ENCODE assay signal across 8 mouse cellular contexts in genomic region chr4:95278714-95279095, GRCm38 (mm10).
A peak's percentile ranks its signal among the peaks of the same experiment; 100 is the strongest.
DNase-seq lines count a peak whose midpoint lies in the region; ATAC-seq and TF ChIP-seq lines count a peak whose summit lies in the region.

No protein-coding gene starts in this region.

- no peak for TF ChIP-seq EP300 in liver, postnatal 0 days (IDR thresholded peaks at IDR 0.05; ENCODE audit: low read depth)

- H3K27me3 ChIP-seq in embryonic facial prominence, embryonic 12.5 days = 0 out of 2 replicates have a peak, but pooled peaks cover 2% of the 10 kb centered on the region
- no peaks in the 10 kb centered on the region for H3K27me3 ChIP-seq in kidney, postnatal 0 days (ENCODE audit: insufficient read depth, low read length)
- no peaks in the 10 kb centered on the region for H3K27me3 ChIP-seq in neural tube, embryonic 12.5 days (replicated peaks)
- no peaks in the 10 kb centered on the region for H3K27me3 ChIP-seq in liver, postnatal 0 days (ENCODE audit: insufficient read depth, low read length)
- H3K27me3 ChIP-seq in forebrain, embryonic 15.5 days = no peaks in the 10 kb centered on the region
- no peaks in the 10 kb centered on the region for H3K27me3 ChIP-seq in cerebellum, adult 2 months (ENCODE audit: control insufficient read depth, insufficient read depth, low read length)

- no peak overlapping the region for H3K4me3 ChIP-seq in embryonic facial prominence, embryonic 12.5 days
- H3K4me3 ChIP-seq in kidney, postnatal 0 days (replicated peaks; ENCODE audit: low read depth, low read length) = no peak overlapping the region
- no peak overlapping the region for H3K4me3 ChIP-seq in neural tube, embryonic 12.5 days
- no peak overlapping the region for H3K4me3 ChIP-seq in liver, postnatal 0 days (ENCODE audit: low read depth, low read length)
- no peak overlapping the region for H3K4me3 ChIP-seq in forebrain, embryonic 15.5 days
- H3K4me3 ChIP-seq in cerebellum, adult 2 months (replicated peaks; ENCODE audit: insufficient read depth, low read depth, low read length) = no peak overlapping the region

- H3K27ac ChIP-seq in embryonic facial prominence, embryonic 12.5 days = peak overlapping the region; percentile 73
- peak overlapping the region; percentile 93 for H3K27ac ChIP-seq in kidney, postnatal 0 days
- 0 out of 2 replicates have a peak overlapping the region, but pooled peaks have one; percentile 42 for H3K27ac ChIP-seq in neural tube, embryonic 12.5 days
- H3K27ac ChIP-seq in liver, postnatal 0 days (ENCODE audit: low read depth) = no peak overlapping the region
- no peak overlapping the region for H3K27ac ChIP-seq in forebrain, embryonic 15.5 days (replicated peaks)
- H3K27ac ChIP-seq in cerebellum, adult 2 months (ENCODE audit: insufficient read depth, low read length) = no peak overlapping the region

- ATAC-seq in embryonic facial prominence, embryonic 12.5 days (ENCODE audit: insufficient number of reproducible peaks, insufficient read depth, low FRiP score, low TSS enrichment) = no peak
- ATAC-seq in kidney, postnatal 0 days (replicated peaks; ENCODE audit: low FRiP score, low read depth) = peak; percentile 82
- peak; percentile 79; the same call in 1 of the 2 replicates for ATAC-seq in neural tube, embryonic 12.5 days (ENCODE audit: low FRiP score, low read depth)
- no peak for ATAC-seq in liver, postnatal 0 days
- ATAC-seq in forebrain, embryonic 15.5 days (replicated peaks) = no peak

- H3K36me3 ChIP-seq in embryonic facial prominence, embryonic 12.5 days = no peaks in the 10 kb centered on the region
- H3K36me3 ChIP-seq in kidney, postnatal 0 days (ENCODE audit: insufficient read depth, low read length) = no peaks in the 10 kb centered on the region
- no peaks in the 10 kb centered on the region for H3K36me3 ChIP-seq in neural tube, embryonic 12.5 days
- H3K36me3 ChIP-seq in liver, postnatal 0 days (replicated peaks; ENCODE audit: insufficient read depth, low read length) = no peaks in the 10 kb centered on the region
- H3K36me3 ChIP-seq in forebrain, embryonic 15.5 days = no peaks in the 10 kb centered on the region

- H3K9me3 ChIP-seq in embryonic facial prominence, embryonic 12.5 days = no peaks in the 10 kb centered on the region
- no peaks in the 10 kb centered on the region for H3K9me3 ChIP-seq in kidney, postnatal 0 days (replicated peaks; ENCODE audit: low read length)
- no peaks in the 10 kb centered on the region for H3K9me3 ChIP-seq in neural tube, embryonic 12.5 days
- no peaks in the 10 kb centered on the region for H3K9me3 ChIP-seq in liver, postnatal 0 days (ENCODE audit: low read length)
- no peaks in the 10 kb centered on the region for H3K9me3 ChIP-seq in forebrain, embryonic 15.5 days

- H3K9ac ChIP-seq in embryonic facial prominence, embryonic 12.5 days = no peak overlapping the region
- H3K9ac ChIP-seq in kidney, postnatal 0 days (ENCODE audit: low read depth, low read length) = peak overlapping the region; percentile 38; the same call in 1 of the 2 replicates
- H3K9ac ChIP-seq in neural tube, embryonic 12.5 days = 0 out of 2 replicates have a peak overlapping the region, but pooled peaks have one; percentile 17
- no peak overlapping the region for H3K9ac ChIP-seq in liver, postnatal 0 days (replicated peaks)
- H3K9ac ChIP-seq in forebrain, embryonic 15.5 days (replicated peaks) = no peak overlapping the region

- TF ChIP-seq POLR2A in cerebellum, adult 2 months (IDR thresholded peaks at IDR 0.05; ENCODE audit: borderline replicate concordance, insufficient read depth, low read length) = no peak

- H3K4me1 ChIP-seq in embryonic facial prominence, embryonic 12.5 days = peaks cover 24% of the 10 kb centered on the region
- peaks cover 16% of the 10 kb centered on the region for H3K4me1 ChIP-seq in kidney, postnatal 0 days (replicated peaks; ENCODE audit: insufficient read depth, low read length)
- H3K4me1 ChIP-seq in neural tube, embryonic 12.5 days = peaks cover 18% of the 10 kb centered on the region
- peaks cover 2% of the 10 kb centered on the region for H3K4me1 ChIP-seq in liver, postnatal 0 days (ENCODE audit: insufficient read depth)
- peaks cover 13% of the 10 kb centered on the region; the same call in 1 of the 2 replicates for H3K4me1 ChIP-seq in forebrain, embryonic 15.5 days
- no peaks in the 10 kb centered on the region for H3K4me1 ChIP-seq in cerebellum, adult 2 months (ENCODE audit: control insufficient read depth, insufficient read depth, low read length)

- peak overlapping the region; percentile 13 for H3K4me2 ChIP-seq in embryonic facial prominence, embryonic 12.5 days (replicated peaks)
- peak overlapping the region; percentile 30 for H3K4me2 ChIP-seq in kidney, postnatal 0 days (ENCODE audit: low read length)
- peak overlapping the region; percentile 41 for H3K4me2 ChIP-seq in neural tube, embryonic 12.5 days (replicated peaks)
- no peak overlapping the region for H3K4me2 ChIP-seq in liver, postnatal 0 days (ENCODE audit: low read depth, low read length)
- no peak overlapping the region for H3K4me2 ChIP-seq in forebrain, embryonic 15.5 days (replicated peaks)

- 32% methylated on average over 13 of the region's 13 CpGs for WGBS in embryonic facial prominence, embryonic 12.5 days
- WGBS in kidney, postnatal 0 days = 5% methylated on average over 13 of the region's 13 CpGs
- WGBS in neural tube, embryonic 12.5 days = 5% methylated on average over 13 of the region's 13 CpGs
- 54% methylated on average over 13 of the region's 13 CpGs for whole genome bisulfite sequencing in liver, postnatal 0 days (ENCODE audit: insufficient replicate concordance)
- WGBS in forebrain, embryonic 15.5 days = 57% methylated on average over 13 of the region's 13 CpGs
- 36% methylated on average over 13 of the region's 13 CpGs for WGBS in cerebellum, adult 2 months

- peak; percentile 73 for DNase-seq in adrenal gland, postnatal 14 days
- DNase-seq in kidney, postnatal 0 days (ENCODE audit: low spot score) = peak; percentile 96
- no peak for DNase-seq in liver, postnatal 0 days
- DNase-seq in right cerebral cortex, adult 2 months (ENCODE audit: low spot score in 2 of 2) = no peak
- no peak for DNase-seq in cerebellum, adult 2 months

- TF ChIP-seq CTCF in kidney, postnatal 0 days (IDR thresholded peaks at IDR 0.05; ENCODE audit: low read depth) = no peak
- TF ChIP-seq CTCF in liver, postnatal 0 days (IDR thresholded peaks at IDR 0.05; ENCODE audit: low read depth) = no peak
- no peak for TF ChIP-seq CTCF in cerebellum, adult 2 months (IDR thresholded peaks at IDR 0.05; ENCODE audit: borderline replicate concordance, insufficient read depth, low read depth, low read length)

Comparison
In these comparisons a context has a peak if more than half of its experiments do, and no peak if none do; other contexts are left out.
1. DNase-seq: peak in adrenal gland, postnatal 14 days (single experiment) and kidney, postnatal 0 days (single experiment); none in liver, postnatal 0 days (single experiment), right cerebral cortex, adult 2 months (0 of 2) and cerebellum, adult 2 months (0 of 2).
2. ATAC-seq: peak in kidney, postnatal 0 days (single experiment) and neural tube, embryonic 12.5 days (single experiment); none in embryonic facial prominence, embryonic 12.5 days (single experiment), liver, postnatal 0 days (single experiment) and forebrain, embryonic 15.5 days (single experiment).
3. H3K27ac ChIP-seq: peak in embryonic facial prominence, embryonic 12.5 days (single experiment), kidney, postnatal 0 days (single experiment) and neural tube, embryonic 12.5 days (single experiment); none in liver, postnatal 0 days (single experiment), forebrain, embryonic 15.5 days (single experiment) and cerebellum, adult 2 months (single experiment).
4. H3K4me2 ChIP-seq: peak in embryonic facial prominence, embryonic 12.5 days (single experiment), kidney, postnatal 0 days (single experiment) and neural tube, embryonic 12.5 days (single experiment); none in liver, postnatal 0 days (single experiment) and forebrain, embryonic 15.5 days (single experiment).
5. H3K9ac ChIP-seq: peak in kidney, postnatal 0 days (single experiment) and neural tube, embryonic 12.5 days (single experiment); none in embryonic facial prominence, embryonic 12.5 days (single experiment), liver, postnatal 0 days (single experiment) and forebrain, embryonic 15.5 days (single experiment).